ENCODE assay signal across 14 mouse cellular contexts in the genomic region with DNA sequence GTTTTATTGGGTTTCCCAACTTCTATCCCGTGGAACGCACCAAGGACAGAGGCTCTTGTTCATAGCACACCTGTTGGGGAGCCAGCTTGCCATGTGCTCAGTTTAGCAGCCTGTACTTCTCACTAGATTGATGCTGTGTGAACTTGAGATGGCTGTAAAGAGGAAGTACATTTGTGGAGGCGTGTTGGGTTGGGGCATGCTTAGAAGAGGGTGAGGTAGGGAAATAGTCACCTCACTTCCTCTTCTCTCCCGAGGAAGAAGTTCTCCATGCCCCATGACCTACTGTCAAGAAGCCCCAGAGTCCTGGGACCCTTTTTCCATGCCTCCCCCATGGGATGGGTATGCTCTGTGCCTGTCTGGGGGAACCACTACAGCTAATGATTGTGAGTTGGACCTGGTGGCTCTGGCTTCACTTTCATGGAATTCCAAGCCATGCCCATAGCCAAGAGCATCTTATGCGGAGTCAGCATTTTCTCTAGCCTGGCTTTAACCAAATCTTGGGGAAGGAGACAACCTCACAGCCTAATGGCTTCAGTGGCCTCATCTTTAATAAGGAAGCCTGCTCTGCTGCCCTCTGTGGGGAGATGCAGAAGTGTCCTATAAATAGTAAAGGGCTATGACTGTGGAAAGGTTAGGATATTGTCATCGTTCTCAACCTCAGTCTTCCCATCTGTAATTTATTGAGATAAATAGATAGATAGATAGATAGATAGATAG. TPM values are rescaled to one million over a fixed set of nuclear protein-coding genes. Genes with fewer than 3 reads are reported as not detected.
DNase-seq lines count a peak whose midpoint lies in the region; ATAC-seq and TF ChIP-seq lines count a peak whose summit lies in the region.
"Had no signal": no experiment of that assay in that cellular context is flagged by ENCODE, and none has a peak within 500 bp of the region (broad histone marks: within the 10 kb centered on the region; RNA-seq: fewer than 3 reads in every experiment).

No protein-coding gene starts in this region.

- intact Hi-C loops in heart, adult 2 months (cut with DNase I): no loop called here

- no peak for DNase-seq in heart, adult 2 months
- DNase-seq in heart, embryonic 10.5 days (ENCODE audit: low spot score): no peak
- peak in 1 of 2 experiments; percentile 36 for DNase-seq in spleen, adult 2 months (ENCODE audit: low read depth in 1 of 2, low spot score in 2 of 2)
- DNase-seq in spleen, adult 18-20 months: no peak
- DNase-seq in gastrocnemius, postnatal 25 days: no peak
- no peak for DNase-seq in adrenal gland, postnatal 14 days
- no peak for DNase-seq in urinary bladder, postnatal 25 days (ENCODE audit: low spot score)
- DNase-seq: lung, adult 2 months had no signal

- no peaks in the 10 kb centered on the region for H3K79me2 ChIP-seq in heart, adult 2 months (replicated peaks; ENCODE audit: control insufficient read depth, insufficient read depth, low read length)

- no peaks in the 10 kb centered on the region for H3K9me3 ChIP-seq in heart, embryonic 10.5 days
- H3K9me3 ChIP-seq: embryonic facial prominence, embryonic 12.5 days; hindbrain, embryonic 13.5 days; limb, embryonic 10.5 days had no signal

- TF ChIP-seq POLR2A in heart, adult 2 months (IDR thresholded peaks at IDR 0.05; ENCODE audit: insufficient read depth, low read depth, low read length): no peak
- no peak for TF ChIP-seq POLR2A in spleen, adult 2 months (IDR thresholded peaks at IDR 0.05; ENCODE audit: low read depth, low read length)

- no peak overlapping the region for H3K27ac ChIP-seq in heart, adult 2 months
- H3K27ac ChIP-seq in heart, embryonic 10.5 days: no peak overlapping the region
- H3K27ac ChIP-seq in spleen, adult 2 months (ENCODE audit: insufficient read depth, low read length): peak overlapping the region; percentile 90
- H3K27ac ChIP-seq: embryonic facial prominence, embryonic 12.5 days; hindbrain, embryonic 13.5 days; limb, embryonic 10.5 days had no signal

- no peaks in the 10 kb centered on the region for H3K36me3 ChIP-seq in heart, adult 2 months (ENCODE audit: control insufficient read depth, insufficient read depth, low read length)
- H3K36me3 ChIP-seq in heart, embryonic 10.5 days: no peaks in the 10 kb centered on the region
- H3K36me3 ChIP-seq in spleen, adult 2 months (ENCODE audit: control insufficient read depth, insufficient read depth, low read length): no peaks in the 10 kb centered on the region
- H3K36me3 ChIP-seq: embryonic facial prominence, embryonic 12.5 days; hindbrain, embryonic 13.5 days; limb, embryonic 10.5 days had no signal

- no peak for TF ChIP-seq EP300 in heart, adult 2 months (IDR thresholded peaks at IDR 0.05; ENCODE audit: insufficient read depth, low read depth, low read length)

- no peak overlapping the region for H3K9ac ChIP-seq in heart, adult 2 months (ENCODE audit: low read depth, low read length)
- H3K9ac ChIP-seq: embryonic facial prominence, embryonic 12.5 days; hindbrain, embryonic 13.5 days had no signal

- peak; percentile 78 for ATAC-seq in inflammation-experienced regulatory T-cells, adult 6 months
- ATAC-seq: forebrain, embryonic 16.5 days had no signal

- TF ChIP-seq CTCF in heart, adult 2 months (IDR thresholded peaks at IDR 0.05): peak; percentile 26; the same call in 1 of the 2 replicates
- no peak for TF ChIP-seq CTCF in spleen, adult 2 months (IDR thresholded peaks at IDR 0.05; ENCODE audit: extremely low read depth, insufficient read depth, insufficient read length, insufficient replicate concordance)

- H3K4me1 ChIP-seq in heart, adult 2 months (ENCODE audit: control insufficient read depth, insufficient read depth, low read length): 0 out of 2 replicates have a peak, but pooled peaks cover 1% of the 10 kb centered on the region
- no peaks in the 10 kb centered on the region for H3K4me1 ChIP-seq in heart, embryonic 10.5 days
- peaks cover 9% of the 10 kb centered on the region; the same call in 1 of the 2 replicates for H3K4me1 ChIP-seq in spleen, adult 2 months (ENCODE audit: control insufficient read depth, insufficient read depth, insufficient read length)
- H3K4me1 ChIP-seq: embryonic facial prominence, embryonic 12.5 days; hindbrain, embryonic 13.5 days had no signal

- 71% methylated on average over 6 of the region's 6 CpGs for WGBS in heart, adult 2 months
- WGBS in heart, embryonic 10.5 days: 77% methylated on average over 6 of the region's 6 CpGs
- 50% methylated on average over 6 of the region's 6 CpGs for WGBS in spleen, adult 2 months

- H3K4me3 ChIP-seq in heart, adult 2 months: no peak overlapping the region
- H3K4me3 ChIP-seq in heart, embryonic 10.5 days: no peak overlapping the region
- H3K4me3 ChIP-seq in spleen, adult 2 months (ENCODE audit: extremely low read depth, insufficient read depth, insufficient read length): no peak overlapping the region
- H3K4me3 ChIP-seq: embryonic facial prominence, embryonic 12.5 days; hindbrain, embryonic 13.5 days; limb, embryonic 10.5 days had no signal

- H3K27me3 ChIP-seq in heart, adult 2 months (ENCODE audit: control insufficient read depth, insufficient read depth, low read length): no peaks in the 10 kb centered on the region
- H3K27me3 ChIP-seq in heart, embryonic 10.5 days (ENCODE audit: insufficient read depth, poor library complexity, severe bottlenecking): peaks cover 18% of the 10 kb centered on the region; the same call in 1 of the 2 replicates
- H3K27me3 ChIP-seq in spleen, adult 2 months (ENCODE audit: control insufficient read depth, insufficient read depth, low read length): no peaks in the 10 kb centered on the region
- H3K27me3 ChIP-seq: embryonic facial prominence, embryonic 12.5 days; hindbrain, embryonic 13.5 days had no signal

RNA-seq across cellular contexts. Expression of gene Sash3, which starts 18.6 kb away (rescaled TPM):
- total RNA-seq in heart, adult 2 months (2021): 1 to 10 TPM; 1.2 to 1.3 TPM
- polyA plus RNA-seq in heart, adult 2 months (2012; rRNA removed): 1.4 and 2.9 TPM in 2 replicates
- polyA plus RNA-seq in heart, embryonic 10.5 days (2016; fragmentation: Nextera tagmentation; extraction: Ambion mirVana): 0.71 and 1.8 TPM in 2 replicates
- 100 and 106 TPM in 2 replicates for polyA plus RNA-seq in spleen, adult 2 months (2012; rRNA removed)
- 100 to 1,000 TPM; 303 to 376 (median 360) TPM for polyA plus RNA-seq in inflammation-experienced regulatory T-cells, adult 6 months (2017; shearing (Covaris generic))
- total RNA-seq in gastrocnemius, postnatal 25 days (2021): under 1 TPM; 0.23 to 0.48 TPM
- 1.6 and 12.3 TPM in 2 replicates for total RNA-seq in adrenal gland, postnatal 14 days (2021)
- polyA plus RNA-seq: C2C12 had no signal

RNA-seq across cellular contexts. Expression of gene Xpnpep2, which starts 19.1 kb away (rescaled TPM):
- 1 to 10 TPM; 1.5 to 1.9 TPM for total RNA-seq in heart, adult 2 months (2021)
- polyA plus RNA-seq in heart, adult 2 months (2012; rRNA removed): 2.1 and 4.1 TPM in 2 replicates
- 0.34 and 1.1 TPM in 2 replicates for polyA plus RNA-seq in heart, embryonic 10.5 days (2016; fragmentation: Nextera tagmentation; extraction: Ambion mirVana)
- 0.05 and 0.08 TPM in 2 replicates for polyA plus RNA-seq in spleen, adult 2 months (2012; rRNA removed)
- 1 to 10 TPM in 1 of 3 experiments, under 1 TPM in 2; 0.50 to 2.7 (median 0.71) TPM for polyA plus RNA-seq in inflammation-experienced regulatory T-cells, adult 6 months (2017; shearing (Covaris generic))
- 1 to 10 TPM in 1 of 2 experiments, under 1 TPM in 1; 0.41 to 1.0 TPM for total RNA-seq in gastrocnemius, postnatal 25 days (2021)
- 1.1 and 1.5 TPM in 2 replicates for total RNA-seq in adrenal gland, postnatal 14 days (2021)

Comparison
In these comparisons a context has a peak if more than half of its experiments do, and no peak if none do; other contexts are left out.
1. RNA of gene Sash3, which starts 18.6 kb away (polyA plus RNA-seq): 303 to 376 TPM in inflammation-experienced regulatory T-cells, adult 6 months and 100 to 106 TPM in spleen, adult 2 months; 1.4 to 2.9 TPM in heart, adult 2 months and 0.71 to 1.8 TPM in heart, embryonic 10.5 days; every median in the first group is over 10 times any median in the second.